ENCODE assay signal across 23 mouse cellular contexts in the genomic region with DNA sequence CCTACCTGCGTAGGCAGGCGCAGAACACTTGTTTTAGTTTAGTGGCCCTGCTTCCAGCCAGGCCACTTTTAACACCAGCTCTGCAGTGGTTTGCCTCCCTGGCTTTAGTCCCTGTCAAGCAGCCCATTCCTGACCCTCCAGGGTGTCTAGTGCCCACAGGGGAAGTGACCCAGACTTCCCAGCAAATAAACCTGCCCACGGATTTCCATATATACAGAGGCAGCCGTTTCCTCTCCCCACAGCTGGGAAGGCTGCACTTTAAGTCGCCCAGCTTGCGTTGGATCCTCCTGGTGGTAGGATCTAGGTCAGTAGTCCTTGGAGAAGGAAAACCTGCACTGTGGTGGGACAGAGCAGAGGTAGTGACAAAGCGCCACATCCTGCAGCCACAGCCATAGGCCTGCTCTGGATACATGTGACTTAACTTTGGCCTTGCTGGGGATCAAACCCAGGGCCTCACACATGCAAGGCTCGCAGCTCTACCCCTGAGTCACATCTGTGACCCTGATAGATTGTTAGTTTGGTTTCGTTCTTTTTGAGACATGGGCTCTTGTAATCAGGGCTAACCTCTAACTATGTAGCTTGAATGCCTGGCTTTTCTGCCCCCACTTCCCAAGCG. TPM values are rescaled to one million over a fixed set of nuclear protein-coding genes. Genes with fewer than 3 reads are reported as not detected.
DNase-seq lines count a peak whose midpoint lies in the region; ATAC-seq and TF ChIP-seq lines count a peak whose summit lies in the region.
"Had no signal": no experiment of that assay in that cellular context is flagged by ENCODE, and none has a peak within 500 bp of the region (broad histone marks: within the 10 kb centered on the region; RNA-seq: fewer than 3 reads in every experiment).

No protein-coding gene starts in this region.

- TF ChIP-seq EP300 in lung, postnatal 0 days (IDR thresholded peaks at IDR 0.05), result no peak
- TF ChIP-seq EP300 in stomach, postnatal 0 days (optimal IDR thresholded peaks at IDR 0.05), result no peak

- H3K27me3 ChIP-seq in hindbrain, embryonic 16.5 days (replicated peaks; ENCODE audit: control insufficient read depth, insufficient read depth, low read length), result no peaks in the 10 kb centered on the region
- H3K27me3 ChIP-seq in hindbrain, embryonic 14.5 days (ENCODE audit: control insufficient read depth, insufficient read depth, low read length), result no peaks in the 10 kb centered on the region
- no peaks in the 10 kb centered on the region for H3K27me3 ChIP-seq in lung, postnatal 0 days (replicated peaks; ENCODE audit: insufficient read depth, low read length)
- no peaks in the 10 kb centered on the region for H3K27me3 ChIP-seq in stomach, postnatal 0 days (ENCODE audit: control insufficient read depth, insufficient read depth, low read length)
- H3K27me3 ChIP-seq: embryonic facial prominence, embryonic 15.5 days; limb, embryonic 12.5 days; midbrain, embryonic 15.5 days had no signal

- H3K4me1 ChIP-seq in hindbrain, embryonic 16.5 days (ENCODE audit: control insufficient read depth, insufficient read depth, low read depth, low read length), result peaks cover 3% of the 10 kb centered on the region; the same call in 1 of the 2 replicates
- no peaks in the 10 kb centered on the region for H3K4me1 ChIP-seq in hindbrain, embryonic 14.5 days (replicated peaks; ENCODE audit: control insufficient read depth, insufficient read depth, low read length)
- no peaks in the 10 kb centered on the region for H3K4me1 ChIP-seq in lung, postnatal 0 days (ENCODE audit: insufficient read depth, low read depth, low read length)
- peaks cover 2% of the 10 kb centered on the region; the same call in 1 of the 2 replicates for H3K4me1 ChIP-seq in stomach, postnatal 0 days (replicated peaks; ENCODE audit: control insufficient read depth, insufficient read depth)
- H3K4me1 ChIP-seq: embryonic facial prominence, embryonic 15.5 days; limb, embryonic 12.5 days; midbrain, embryonic 15.5 days had no signal

- H3K4me2 ChIP-seq in hindbrain, embryonic 16.5 days (ENCODE audit: low read length), result no peak overlapping the region
- no peak overlapping the region for H3K4me2 ChIP-seq in hindbrain, embryonic 14.5 days (replicated peaks)
- H3K4me2 ChIP-seq in lung, postnatal 0 days (replicated peaks; ENCODE audit: low read depth, low read length), result no peak overlapping the region
- no peak overlapping the region for H3K4me2 ChIP-seq in stomach, postnatal 0 days (replicated peaks; ENCODE audit: low read depth)
- H3K4me2 ChIP-seq: embryonic facial prominence, embryonic 15.5 days; limb, embryonic 12.5 days; midbrain, embryonic 15.5 days had no signal

- 71% methylated on average over 10 of the region's 10 CpGs for WGBS in hindbrain, embryonic 16.5 days
- 66% methylated on average over 10 of the region's 10 CpGs for WGBS in hindbrain, embryonic 14.5 days
- 45% methylated on average over 10 of the region's 10 CpGs for WGBS in lung, postnatal 0 days
- WGBS in stomach, postnatal 0 days, result 61% methylated on average over 10 of the region's 10 CpGs

- H3K27ac ChIP-seq in hindbrain, embryonic 16.5 days (ENCODE audit: low read depth, low read length), result no peak overlapping the region
- H3K27ac ChIP-seq in hindbrain, embryonic 14.5 days, result no peak overlapping the region
- H3K27ac ChIP-seq in lung, postnatal 0 days (ENCODE audit: low read length), result no peak overlapping the region; the same call in 1 of the 2 replicates
- no peak overlapping the region for H3K27ac ChIP-seq in stomach, postnatal 0 days (replicated peaks)
- H3K27ac ChIP-seq: embryonic facial prominence, embryonic 15.5 days; forebrain, embryonic 10.5 days; heart, adult 2 months; limb, embryonic 12.5 days; liver, embryonic 14.5 days; macrophage; midbrain, embryonic 15.5 days had no signal

- TF ChIP-seq CTCF in lung, postnatal 0 days (IDR thresholded peaks at IDR 0.05), result peak; percentile 43
- peak; percentile 40 for TF ChIP-seq CTCF in stomach, postnatal 0 days (IDR thresholded peaks at IDR 0.05; ENCODE audit: low read depth)

- H3K36me3 ChIP-seq in hindbrain, embryonic 16.5 days (ENCODE audit: control insufficient read depth, insufficient read depth, low read length), result no peaks in the 10 kb centered on the region
- H3K36me3 ChIP-seq in hindbrain, embryonic 14.5 days (replicated peaks; ENCODE audit: control insufficient read depth, insufficient read depth), result no peaks in the 10 kb centered on the region
- H3K36me3 ChIP-seq in lung, postnatal 0 days (ENCODE audit: insufficient read depth, low read length), result no peaks in the 10 kb centered on the region
- H3K36me3 ChIP-seq in stomach, postnatal 0 days (ENCODE audit: control insufficient read depth, insufficient read depth, low read length), result no peaks in the 10 kb centered on the region
- H3K36me3 ChIP-seq: embryonic facial prominence, embryonic 15.5 days; forebrain, embryonic 10.5 days; limb, embryonic 12.5 days; midbrain, embryonic 15.5 days had no signal

- no peaks in the 10 kb centered on the region for H3K9me3 ChIP-seq in hindbrain, embryonic 16.5 days (ENCODE audit: control insufficient read depth, low read length)
- H3K9me3 ChIP-seq in hindbrain, embryonic 14.5 days (ENCODE audit: control insufficient read depth, low read length), result no peaks in the 10 kb centered on the region
- H3K9me3 ChIP-seq in lung, postnatal 0 days (ENCODE audit: low read length), result no peaks in the 10 kb centered on the region
- H3K9me3 ChIP-seq in stomach, postnatal 0 days (ENCODE audit: control insufficient read depth, low read length), result no peaks in the 10 kb centered on the region
- H3K9me3 ChIP-seq: embryonic facial prominence, embryonic 15.5 days; forebrain, embryonic 10.5 days; limb, embryonic 12.5 days; midbrain, embryonic 15.5 days had no signal

- no peak overlapping the region for H3K4me3 ChIP-seq in hindbrain, embryonic 16.5 days (ENCODE audit: low read length)
- no peak overlapping the region for H3K4me3 ChIP-seq in hindbrain, embryonic 14.5 days (replicated peaks; ENCODE audit: low read length)
- no peak overlapping the region for H3K4me3 ChIP-seq in lung, postnatal 0 days (ENCODE audit: low read depth, low read length)
- H3K4me3 ChIP-seq in stomach, postnatal 0 days (ENCODE audit: low read depth, low read length), result no peak overlapping the region
- H3K4me3 ChIP-seq: embryonic facial prominence, embryonic 15.5 days; forebrain, embryonic 10.5 days; heart, adult 2 months; limb, embryonic 12.5 days; midbrain, embryonic 15.5 days had no signal

- DNase-seq in adrenal gland, postnatal 10 days, result peak; percentile 48
- no peak for DNase-seq in adrenal gland, adult 18-20 months (ENCODE audit: low spot score in 2 of 2)
- no peak for DNase-seq in hindbrain, embryonic 14.5 days (ENCODE audit: low spot score)
- no peak for DNase-seq in lung, postnatal 0 days (ENCODE audit: low spot score)
- DNase-seq in lung, postnatal 36 days, result no peak
- DNase-seq in stomach, postnatal 0 days (ENCODE audit: low spot score), result no peak
- no peak for DNase-seq in yolk sac, embryonic 10.5 days (ENCODE audit: low spot score)
- DNase-seq: cerebellum, adult 2 months; heart, adult 2 months; heart, postnatal 36 days; kidney, postnatal 25 days; thymus, adult 18-20 months had no signal

- no peak overlapping the region for H3K9ac ChIP-seq in hindbrain, embryonic 16.5 days (ENCODE audit: low read depth, low read length)
- H3K9ac ChIP-seq in hindbrain, embryonic 14.5 days, result no peak overlapping the region
- no peak overlapping the region for H3K9ac ChIP-seq in lung, postnatal 0 days (replicated peaks; ENCODE audit: low read depth)
- H3K9ac ChIP-seq in stomach, postnatal 0 days (ENCODE audit: low read length), result no peak overlapping the region
- H3K9ac ChIP-seq: embryonic facial prominence, embryonic 15.5 days; limb, embryonic 12.5 days; liver, embryonic 14.5 days; midbrain, embryonic 15.5 days had no signal

- peak; percentile 6; the same call in 1 of the 2 replicates for ATAC-seq in hindbrain, embryonic 16.5 days
- ATAC-seq in hindbrain, embryonic 14.5 days (ENCODE audit: low FRiP score), result no peak
- peak; percentile 52 for ATAC-seq in lung, postnatal 0 days
- ATAC-seq in stomach, postnatal 0 days (ENCODE audit: low FRiP score, low TSS enrichment), result no peak
- ATAC-seq: intestine, embryonic 16.5 days; midbrain, embryonic 15.5 days had no signal

RNA-seq across cellular contexts. Expression of a gene that starts 7.2 kb away (rescaled TPM):
- total RNA-seq in adrenal gland, postnatal 10 days (2021), result 10 to 100 TPM in 1 of 2 experiments, 1 to 10 TPM in 1; 9.4 to 16.1 TPM
- total RNA-seq in adrenal gland, adult 18-20 months (2021), result 100 to 1,000 TPM in 1 of 2 experiments, 10 to 100 TPM in 1; 42.0 to 133 TPM
- polyA plus RNA-seq in hindbrain, embryonic 16.5 days (2015; fragmentation: Nextera tagmentation; extraction: Ambion mirVana), result not detected in 2 replicates
- polyA plus RNA-seq in hindbrain, embryonic 14.5 days (2014; fragmentation: Nextera tagmentation; extraction: Ambion mirVana), result not detected in 2 replicates
- 0.12 and 0.20 TPM in 2 replicates for polyA plus RNA-seq in lung, postnatal 0 days (2015; fragmentation: Nextera tagmentation; extraction: Ambion mirVana)
- 0.74 and 1.5 TPM in 2 replicates for polyA plus RNA-seq in stomach, postnatal 0 days (2015; fragmentation: Nextera tagmentation; extraction: Ambion mirVana)
- total RNA-seq: CH12.LX; common myeloid progenitor, adult 5-6 weeks; heart, adult 2 months; left cerebral cortex, adult 8-10 months had no signal
- polyA plus RNA-seq: cerebellum, adult 2 months; embryonic facial prominence, embryonic 15.5 days; forebrain, embryonic 10.5 days; limb, embryonic 12.5 days; macrophage; midbrain, embryonic 15.5 days had no signal

RNA-seq across cellular contexts. Expression of a gene that starts 13.9 kb away (rescaled TPM):
- total RNA-seq in adrenal gland, postnatal 10 days (2021), result 10 to 100 TPM; 18.8 to 22.7 TPM
- 10 to 100 TPM; 64.3 to 94.0 TPM for total RNA-seq in adrenal gland, adult 18-20 months (2021)
- polyA plus RNA-seq in hindbrain, embryonic 16.5 days (2015; fragmentation: Nextera tagmentation; extraction: Ambion mirVana), result 8.4 and 9.0 TPM in 2 replicates
- 4.1 and 5.9 TPM in 2 replicates for polyA plus RNA-seq in hindbrain, embryonic 14.5 days (2014; fragmentation: Nextera tagmentation; extraction: Ambion mirVana)
- polyA plus RNA-seq in lung, postnatal 0 days (2015; fragmentation: Nextera tagmentation; extraction: Ambion mirVana), result 1.0 and 1.3 TPM in 2 replicates
- polyA plus RNA-seq in stomach, postnatal 0 days (2015; fragmentation: Nextera tagmentation; extraction: Ambion mirVana), result 1.9 and 2.5 TPM in 2 replicates
- total RNA-seq: common myeloid progenitor, adult 5-6 weeks had no signal
- polyA plus RNA-seq: macrophage had no signal

RNA-seq across cellular contexts. Expression of a gene that starts 19.1 kb away (rescaled TPM):
- total RNA-seq in adrenal gland, postnatal 10 days (2021), result 100 to 1,000 TPM; 330 to 427 TPM
- 100 to 1,000 TPM; 622 to 707 TPM for total RNA-seq in adrenal gland, adult 18-20 months (2021)
- polyA plus RNA-seq in hindbrain, embryonic 16.5 days (2015; fragmentation: Nextera tagmentation; extraction: Ambion mirVana), result 52.5 and 53.2 TPM in 2 replicates
- polyA plus RNA-seq in hindbrain, embryonic 14.5 days (2014; fragmentation: Nextera tagmentation; extraction: Ambion mirVana), result 27.5 and 31.3 TPM in 2 replicates
- 38.6 and 40.9 TPM in 2 replicates for polyA plus RNA-seq in lung, postnatal 0 days (2015; fragmentation: Nextera tagmentation; extraction: Ambion mirVana)
- polyA plus RNA-seq in stomach, postnatal 0 days (2015; fragmentation: Nextera tagmentation; extraction: Ambion mirVana), result 28.9 and 33.9 TPM in 2 replicates

RNA-seq across cellular contexts. Expression of a gene that starts 52.0 kb away (rescaled TPM):
- 10 to 100 TPM; 13.7 to 15.4 TPM for total RNA-seq in adrenal gland, postnatal 10 days (2021)
- 10 to 100 TPM; 19.1 to 25.8 TPM for total RNA-seq in adrenal gland, adult 18-20 months (2021)
- polyA plus RNA-seq in hindbrain, embryonic 16.5 days (2015; fragmentation: Nextera tagmentation; extraction: Ambion mirVana), result 6.4 and 6.6 TPM in 2 replicates
- polyA plus RNA-seq in hindbrain, embryonic 14.5 days (2014; fragmentation: Nextera tagmentation; extraction: Ambion mirVana), result 5.8 and 7.2 TPM in 2 replicates
- 25.0 and 25.1 TPM in 2 replicates for polyA plus RNA-seq in lung, postnatal 0 days (2015; fragmentation: Nextera tagmentation; extraction: Ambion mirVana)
- polyA plus RNA-seq in stomach, postnatal 0 days (2015; fragmentation: Nextera tagmentation; extraction: Ambion mirVana), result 45.5 and 48.0 TPM in 2 replicates
- total RNA-seq: common myeloid progenitor, adult 5-6 weeks had no signal

Comparison
In these comparisons a context has a peak if more than half of its experiments do, and no peak if none do; other contexts are left out.
1. ATAC-seq: peak in hindbrain, embryonic 16.5 days (single experiment) and lung, postnatal 0 days (single experiment); none in hindbrain, embryonic 14.5 days (single experiment) and stomach, postnatal 0 days (single experiment).